Mouse (Mus musculus): ENCODE measurements at regions not wholly inside any gene's neighbourhood (a gene's known extent, or its start where the extent isn't known, plus 50 kb on each side); places are given as distances from the start of the nearest gene placed in this dataset.

- DNase-seq, result no peak
Measured at GRCm38 (mm10) chr12:52368034-52368433, 135.7 kb upstream of the Arhgap5 start.

GRCm38 (mm10) chr12:52368466-52368865, 135.3 kb upstream of the Arhgap5 start:
- DNase-seq, result no peak

GRCm38 (mm10) chr12:52370153-52370710, 133.5 kb upstream of the Arhgap5 start:
- no peak for DNase-seq

GRCm38 (mm10) chr12:52375116-52375515, 128.7 kb upstream of the Arhgap5 start:
- no peak for DNase-seq

DNA sequence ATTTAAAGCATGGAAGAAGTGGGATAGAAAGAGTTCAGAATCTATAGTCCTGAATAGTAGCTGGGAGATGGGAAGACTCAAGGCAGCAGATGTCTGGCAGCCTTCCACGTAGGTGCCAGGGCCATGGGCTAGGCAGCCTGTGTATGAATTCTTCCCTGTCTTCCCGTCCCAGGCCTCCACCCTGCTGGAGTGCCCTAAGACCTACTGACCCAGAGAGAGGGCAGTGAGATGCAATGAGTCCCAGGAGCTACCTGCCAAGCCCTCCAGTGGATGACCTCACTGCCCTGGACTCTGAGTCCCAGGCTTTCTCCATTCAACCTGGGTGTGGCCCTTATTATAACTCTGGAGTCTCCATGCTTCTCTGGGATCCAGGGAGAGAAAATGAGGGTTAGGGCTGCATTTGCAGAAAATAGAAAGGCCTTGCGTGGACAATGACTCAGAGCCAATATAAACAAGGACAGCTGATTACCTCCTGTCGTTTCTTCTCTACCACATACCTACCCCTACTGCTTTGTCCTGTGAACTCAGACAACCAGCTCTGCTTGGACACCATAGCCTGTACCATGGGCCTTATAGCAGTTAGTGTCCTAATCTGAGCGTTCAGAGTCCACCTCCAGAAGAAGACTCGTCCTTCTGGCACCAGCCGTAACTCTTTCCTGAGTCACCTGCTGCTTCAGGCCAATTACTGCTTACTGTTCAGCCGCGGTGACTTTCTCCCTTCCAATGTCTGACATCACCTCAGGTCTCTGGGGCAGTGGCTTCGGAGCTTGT, 126.9 kb upstream of the Arhgap5 start:
- peak in 1 of 2 experiments; percentile 42 for DNase-seq

GRCm38 (mm10) chr12:52377463-52377848, 126.3 kb upstream of the Arhgap5 start:
- DNase-seq, result no peak

- DNase-seq, result no peak
Measured at GRCm38 (mm10) chr12:52379245-52379644, 124.5 kb upstream of the Arhgap5 start.

GRCm38 (mm10) chr12:52379960-52380359, 123.8 kb upstream of the Arhgap5 start:
- no peak for DNase-seq

DNA sequence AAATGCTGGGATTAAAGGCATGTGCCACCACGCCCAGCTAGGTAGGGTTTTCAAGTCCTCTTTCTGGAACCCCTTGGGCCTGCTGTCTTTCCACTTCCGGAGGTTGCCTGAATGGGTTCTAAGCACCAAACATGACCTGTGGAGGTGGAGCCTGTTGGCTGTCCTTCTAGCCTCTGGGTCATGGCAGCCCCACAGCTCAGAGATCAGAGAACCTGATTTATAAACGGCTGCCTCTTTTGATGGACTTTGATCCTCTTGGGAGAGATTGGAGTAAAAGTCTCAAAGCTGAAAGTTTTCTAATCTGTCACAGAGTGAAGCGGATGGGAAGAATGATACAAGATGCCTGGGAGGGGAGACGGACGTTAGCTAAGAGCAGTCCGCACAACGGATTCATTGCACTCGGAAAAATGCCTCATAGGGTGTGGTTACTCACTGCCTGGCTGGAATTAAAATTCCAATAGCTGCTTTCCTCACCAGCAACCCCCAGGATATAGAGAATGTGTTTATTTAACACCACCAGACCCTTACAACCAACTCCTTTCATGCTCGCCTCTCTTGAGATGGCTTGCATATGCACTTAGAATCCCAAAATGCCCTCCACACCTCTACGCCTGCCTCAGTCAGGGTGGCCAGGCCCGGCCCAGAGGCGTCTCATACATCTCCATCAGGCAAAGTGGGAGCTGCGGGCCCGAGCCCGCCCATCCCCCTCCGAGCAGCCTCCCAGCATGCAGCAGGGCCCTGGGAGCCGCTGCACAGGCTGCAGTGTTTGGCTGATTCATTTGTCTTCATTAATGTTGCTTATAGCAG, 122.4 kb upstream of the Arhgap5 start:
- DNase-seq, result no peak

DNA sequence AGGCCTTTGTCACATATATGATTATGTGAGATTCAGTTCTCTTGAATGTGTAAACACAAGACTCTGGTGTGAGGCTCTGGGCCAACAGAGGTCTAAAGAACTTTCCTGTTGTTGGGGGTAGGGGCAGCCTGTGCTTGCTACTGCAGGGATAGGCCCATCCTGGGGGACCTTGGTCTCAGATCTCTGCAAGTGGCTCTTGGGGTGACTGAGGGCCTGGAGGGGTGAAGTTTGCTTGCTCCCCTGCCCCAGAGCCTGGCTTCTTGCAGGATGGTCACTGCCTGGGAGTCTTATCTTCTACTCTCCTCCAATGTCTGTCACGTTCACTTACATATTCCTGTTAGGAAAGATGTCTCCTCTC, 121.8 kb upstream of the Arhgap5 start:
- no peak for DNase-seq

GRCm38 (mm10) chr12:52382832-52383580, 120.8 kb upstream of the Arhgap5 start:
- DNase-seq, result peak; percentile 40 to 47

DNA sequence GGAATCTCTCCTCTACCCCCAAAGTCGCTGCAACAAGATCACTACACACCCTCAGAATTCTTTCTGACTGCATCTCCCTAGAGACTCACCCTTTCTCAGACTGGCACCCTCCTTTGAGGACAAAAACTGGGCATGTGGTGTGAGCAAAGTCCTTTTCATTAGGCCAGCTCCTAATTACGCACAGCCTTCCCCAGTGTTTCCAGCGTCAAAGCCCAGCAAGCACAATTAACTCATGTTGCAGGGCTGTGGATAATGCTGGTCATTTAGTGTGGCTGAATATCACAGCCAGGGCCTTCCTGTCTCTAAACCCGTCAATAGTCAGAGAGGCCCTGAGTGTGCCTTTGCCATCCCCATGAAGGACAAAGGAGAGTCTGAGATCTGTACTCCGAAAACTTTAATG, 114.2 kb upstream of the Arhgap5 start:
- no peak for DNase-seq

DNA sequence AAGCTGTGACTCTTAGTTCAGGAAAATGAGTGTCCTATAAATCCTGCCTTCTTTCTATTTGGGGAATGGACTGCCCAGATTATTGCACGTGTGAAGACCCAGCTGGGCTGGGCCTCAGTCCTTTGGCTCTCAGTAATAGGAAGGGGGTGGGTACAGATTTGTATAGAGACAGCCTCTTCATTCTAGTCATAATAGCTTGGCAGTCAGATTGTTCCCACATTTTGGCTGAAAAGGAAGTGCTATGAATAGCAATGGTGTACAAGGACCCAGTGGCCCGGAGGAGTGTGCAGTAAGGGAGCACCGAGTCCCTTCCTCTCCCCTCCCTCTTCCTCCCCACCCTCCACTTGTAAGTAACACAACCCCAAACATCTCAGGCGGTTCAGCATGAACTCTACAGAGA, 113.5 kb upstream of the Arhgap5 start:
- DNase-seq, result peak; percentile 20 to 65

GRCm38 (mm10) chr12:52392636-52393035, 111.1 kb upstream of the Arhgap5 start:
- DNase-seq, result no peak

DNA sequence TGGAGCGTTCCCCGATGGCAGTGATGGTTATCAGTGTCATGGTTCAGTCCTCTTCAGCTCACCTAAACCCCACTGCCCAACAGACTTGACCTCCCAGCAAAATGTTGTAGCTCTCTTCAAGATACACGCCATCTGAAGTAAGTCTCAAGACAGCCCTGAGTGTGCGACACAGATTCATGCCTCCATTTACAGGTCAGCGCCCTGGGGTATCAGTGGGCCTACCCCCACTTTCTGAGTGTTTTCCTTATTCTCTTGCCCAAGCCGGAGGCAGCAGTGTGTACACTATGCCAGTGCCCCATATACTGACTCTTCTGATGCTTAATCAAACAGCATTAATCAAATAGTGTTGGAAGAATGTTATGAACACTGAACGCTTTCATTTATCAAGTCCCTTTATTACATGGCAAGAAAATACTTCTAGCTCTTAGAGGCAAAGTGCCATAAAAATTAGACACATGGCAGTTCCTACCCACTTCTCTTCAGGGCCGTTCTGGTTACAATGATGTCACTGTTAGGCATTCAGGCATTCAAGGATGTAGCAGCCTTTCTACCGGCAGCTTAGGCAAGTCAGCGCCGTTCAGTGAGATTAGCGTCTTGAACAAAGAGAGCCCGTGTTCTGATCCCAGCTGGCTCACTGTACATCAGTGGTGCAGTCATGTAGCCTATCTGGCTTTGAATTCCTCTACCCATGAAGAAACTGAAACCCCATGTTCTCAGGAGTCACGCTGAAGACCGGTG, 109.6 kb upstream of the Arhgap5 start:
- DNase-seq, result no peak

GRCm38 (mm10) chr12:52394719-52395062, 109.1 kb upstream of the Arhgap5 start:
- no peak for DNase-seq

DNA sequence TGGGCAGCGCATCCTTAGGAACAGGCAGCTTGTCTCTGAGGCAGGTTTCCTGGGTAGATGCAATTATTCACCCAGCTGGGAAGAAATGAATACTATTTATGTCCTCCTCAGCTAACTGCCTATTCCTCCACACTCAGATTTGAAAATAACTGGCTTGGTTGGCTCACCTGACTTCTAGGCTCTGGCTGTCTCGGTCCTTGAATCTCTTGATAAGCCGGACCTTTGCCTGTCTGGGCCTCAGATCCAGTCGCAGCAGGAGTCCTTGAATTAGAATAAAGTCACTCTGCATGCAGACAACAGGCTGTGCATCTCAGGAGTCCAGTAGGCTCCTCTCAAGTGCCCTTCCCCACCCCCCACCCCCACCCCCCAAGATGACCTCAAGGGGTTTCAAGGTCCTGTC, 108.7 kb upstream of the Arhgap5 start:
- no peak for DNase-seq

DNA sequence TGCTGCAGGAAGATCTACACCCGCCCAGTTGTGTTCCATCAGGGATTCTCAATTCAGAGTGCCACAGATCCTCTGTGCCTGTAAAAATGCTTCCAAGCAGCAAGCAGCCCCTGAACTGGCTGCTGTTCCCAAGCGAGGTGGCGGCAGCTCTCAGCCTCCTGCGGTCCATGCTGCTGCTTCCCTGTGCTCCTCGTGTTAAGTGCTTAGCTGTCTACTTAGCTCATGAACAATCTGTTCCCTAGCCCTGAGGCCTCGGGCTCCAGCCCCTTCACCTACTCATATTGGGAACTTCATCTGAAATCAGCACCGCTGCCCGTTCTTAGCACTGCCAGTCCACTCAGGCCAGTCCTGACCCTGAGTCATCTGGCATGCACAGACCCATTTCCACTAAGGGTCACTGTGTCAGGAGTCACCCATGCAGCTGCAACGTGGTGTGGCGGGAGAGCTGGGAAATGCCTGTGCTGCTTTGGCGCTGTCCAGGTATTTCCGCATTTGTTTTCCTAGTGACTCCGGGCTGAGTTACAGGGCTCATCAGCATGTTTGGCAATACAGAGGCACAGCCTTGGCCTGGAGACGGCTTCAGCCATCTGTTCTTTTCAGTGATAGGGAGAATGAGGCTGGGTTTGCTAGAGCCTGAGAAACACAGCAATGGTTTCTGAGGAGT, 107.5 kb upstream of the Arhgap5 start:
- peak; percentile 28 to 79 for DNase-seq

DNA sequence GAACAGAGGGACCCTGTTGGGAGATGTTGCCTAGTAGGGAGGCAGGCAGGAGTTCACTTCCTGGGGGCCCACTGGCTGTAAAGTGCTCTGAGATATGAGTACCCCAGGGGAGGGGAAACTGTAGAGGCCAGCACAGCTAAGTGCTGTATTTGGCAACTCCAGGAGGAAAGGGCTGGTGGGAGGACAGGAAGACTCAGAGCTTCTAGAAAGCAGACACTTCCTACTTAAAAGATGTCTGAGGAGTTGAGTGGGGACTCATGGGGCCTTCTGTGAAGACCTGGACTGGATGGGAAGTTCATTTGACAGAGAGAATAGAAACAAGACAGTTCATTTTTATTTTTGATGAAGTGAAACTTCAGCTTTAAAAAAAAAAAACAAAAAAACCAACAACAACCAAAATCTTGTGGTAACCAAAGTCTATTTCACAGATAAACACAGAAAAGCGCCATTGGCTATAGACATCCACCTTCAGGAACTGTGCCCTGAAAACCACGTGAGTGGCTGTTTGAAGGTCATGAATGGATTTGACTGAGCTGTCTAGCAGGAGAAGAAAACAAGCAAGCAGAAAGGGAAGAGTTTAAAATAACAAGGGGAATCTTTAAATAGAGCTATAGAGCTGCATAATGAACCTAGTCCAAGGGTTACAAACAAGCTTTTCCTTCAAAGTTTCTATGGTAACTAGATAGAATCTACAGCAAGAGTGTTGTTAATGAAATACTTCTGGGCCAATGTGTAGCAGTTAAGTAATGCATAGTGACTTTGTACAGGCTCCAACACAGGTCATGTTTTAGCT, 105.9 kb upstream of the Arhgap5 start:
- DNase-seq, result peak in 1 of 2 experiments; percentile 39

- DNase-seq, result no peak
Measured at GRCm38 (mm10) chr12:52398511-52398975, 105.2 kb upstream of the Arhgap5 start.

DNA sequence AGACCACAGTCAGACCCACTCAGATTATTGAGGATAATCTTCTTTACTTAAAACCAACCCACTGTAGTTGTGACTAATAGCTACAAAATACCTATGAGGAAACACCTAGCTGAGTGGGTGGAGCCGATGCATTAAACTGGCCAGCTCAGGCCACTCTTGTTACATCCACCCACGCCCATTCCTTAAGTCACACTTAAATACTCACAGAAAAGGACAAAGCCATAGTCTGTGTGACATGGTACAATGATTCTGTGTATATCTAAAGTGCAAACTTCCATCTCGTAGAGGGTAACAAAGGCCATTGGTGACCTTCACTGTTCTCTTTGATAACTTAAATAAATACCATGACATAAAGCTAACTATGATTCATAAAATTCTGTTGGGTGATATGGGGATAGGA, 103.7 kb upstream of the Arhgap5 start:
- no peak for DNase-seq

All from kidney, postnatal 25 days (tissue).